Mouse (Mus musculus): Measurements from ENCODE around the gene Rcn3.

GRCm38 (mm10) chr7:45061532-45062075 lies 30.4 kb downstream of the Rcn3 start:
- TF ChIP-seq GATA1 (IDR thresholded peaks at IDR 0.05; ENCODE audit: low read length) = no peak
- TF ChIP-seq TAL1 (IDR thresholded peaks at IDR 0.05; ENCODE audit: low read length) = no peak

All from erythroblast, embryonic 14.5 days (primary cell).